Mouse (Mus musculus): ENCODE results near the gene Pecr. TPM values are rescaled to one million over a fixed set of nuclear protein-coding genes. Genes with fewer than 3 reads are reported as not detected.
"Not testable (repeated sequence)": the region's sequence is repeated elsewhere in the genome, so short reads cannot be mapped to it uniquely, and the experiment has no call there.

Pecr gene
- polyA plus RNA-seq, 2 experiments from 2014 or later = 3.8 to 4.8 TPM

GRCm38 (mm10) chr1:72232592-72232991 is 51.5 kb downstream of the Pecr start:
- ATAC-seq = not testable (repeated sequence)

DNA sequence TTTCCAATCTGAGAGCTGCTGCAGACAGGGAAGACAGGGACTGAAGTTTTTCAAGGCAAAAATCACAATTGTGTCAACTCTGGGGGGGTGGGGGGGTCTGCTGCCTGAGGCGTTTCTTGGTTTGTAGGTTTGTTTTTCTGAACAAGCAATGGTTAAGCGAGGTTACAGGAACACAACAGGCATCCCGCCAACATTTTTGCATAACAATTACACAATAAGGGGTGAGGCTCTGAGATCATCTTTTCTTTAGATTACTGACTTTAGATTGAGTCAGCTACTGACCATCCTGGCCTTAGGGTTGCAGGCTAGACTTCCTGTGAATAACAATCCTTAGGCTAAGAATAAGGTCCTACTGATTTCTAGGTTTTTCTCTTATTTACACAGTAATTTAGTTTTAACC is 55.1 kb downstream of the Pecr start:
- no peak for ATAC-seq

GRCm38 (mm10) chr1:72227546-72227945 is 56.6 kb downstream of the Pecr start:
- no peak for ATAC-seq

DNA sequence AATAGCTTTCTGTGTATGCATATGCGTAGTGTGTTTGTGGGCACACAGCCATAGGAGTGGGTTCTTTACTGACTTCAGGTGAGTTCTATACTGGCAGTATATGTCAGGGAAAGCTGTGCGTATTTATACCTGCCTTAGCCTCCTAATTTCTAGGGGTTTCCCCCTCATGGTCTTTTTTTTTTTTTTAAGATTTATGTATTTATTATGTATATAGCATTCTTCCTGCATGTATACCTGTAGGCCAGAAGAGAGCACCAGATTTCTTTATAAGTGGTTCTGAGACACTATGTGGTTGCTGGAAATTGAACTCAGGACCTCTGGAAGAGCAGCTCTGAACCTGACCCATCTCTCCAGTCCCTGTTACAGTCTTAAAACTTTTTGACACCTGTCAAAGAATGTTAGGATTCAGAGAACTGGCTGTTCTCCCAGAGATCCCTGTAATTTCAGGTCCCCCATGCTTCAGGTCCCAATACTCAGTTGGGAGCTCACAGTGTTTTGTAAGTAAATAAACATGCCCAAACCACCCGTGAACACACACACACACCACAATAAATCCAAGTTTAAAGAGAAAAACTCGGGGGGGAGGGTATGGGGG is 57.1 kb downstream of the Pecr start:
- ATAC-seq = no peak

DNA sequence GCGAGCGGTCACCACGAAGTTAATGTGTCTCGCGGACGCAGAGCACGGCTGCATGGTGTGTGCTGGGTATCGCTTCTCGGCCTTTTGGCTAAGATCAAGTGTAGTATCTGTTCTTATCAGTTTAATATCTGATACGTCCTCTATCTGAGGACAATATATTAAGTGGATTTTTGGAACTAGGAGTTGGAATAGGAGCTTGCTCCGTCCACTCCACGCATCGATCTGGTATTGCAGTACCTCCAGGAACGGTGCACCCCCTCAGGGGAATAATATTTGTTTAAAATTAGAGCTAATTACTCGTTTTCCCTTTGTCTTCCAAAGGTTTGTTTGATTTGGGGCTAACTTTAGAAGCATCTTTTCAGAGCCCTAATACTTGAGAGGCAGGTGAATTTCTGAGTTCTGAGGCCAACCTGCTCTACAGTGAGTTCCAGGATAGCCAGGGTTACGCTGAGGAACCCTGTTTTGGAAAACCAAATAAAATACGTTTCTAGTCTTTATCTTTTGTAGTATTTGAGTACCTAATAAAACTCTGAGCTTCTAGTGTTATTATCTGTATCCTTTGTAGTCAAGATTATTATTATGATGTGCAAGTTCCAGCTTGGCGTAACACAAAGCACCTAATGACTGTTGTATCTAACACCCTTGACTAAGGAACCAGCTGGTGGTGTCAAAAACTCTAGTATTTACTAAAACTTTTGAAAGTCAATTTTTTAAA is 57.8 kb downstream of the Pecr start:
- no peak for ATAC-seq

- peak; percentile 93 for ATAC-seq
Measured at GRCm38 (mm10) chr1:72225720-72226171, 58.4 kb downstream of the Pecr start.

DNA sequence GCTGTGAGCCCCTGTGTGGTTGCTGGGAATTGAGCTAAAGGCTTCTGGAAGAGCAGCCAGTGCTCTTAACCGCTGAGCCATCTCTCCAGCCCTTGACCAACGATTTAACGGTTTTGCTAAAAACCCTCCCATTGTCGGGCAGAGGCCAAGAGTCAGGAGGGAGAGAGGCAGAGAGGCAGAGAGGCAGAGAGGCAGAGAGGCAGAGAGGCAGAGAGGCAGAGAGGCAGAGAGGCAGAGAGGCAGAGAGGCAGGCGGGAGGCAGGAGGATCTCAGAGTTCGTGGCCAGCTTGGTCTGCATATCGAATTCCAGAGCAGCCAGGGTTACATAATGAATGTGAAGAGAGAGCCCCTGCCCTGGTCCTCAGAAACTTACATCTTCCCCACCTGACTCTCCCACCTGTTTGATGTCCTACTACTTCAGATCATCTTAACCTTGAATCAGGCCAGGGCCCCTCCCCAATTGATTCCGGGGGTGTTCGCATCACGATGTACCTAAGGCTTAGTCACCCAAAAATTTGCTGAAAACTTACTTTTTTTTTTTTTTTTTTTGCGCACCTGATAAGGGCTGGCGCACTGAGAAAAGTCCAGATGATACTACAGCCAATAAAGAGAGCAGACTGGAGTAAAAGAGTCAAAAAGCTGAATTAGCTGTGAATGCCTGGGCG is 58.9 kb downstream of the Pecr start:
- no peak for ATAC-seq

DNA sequence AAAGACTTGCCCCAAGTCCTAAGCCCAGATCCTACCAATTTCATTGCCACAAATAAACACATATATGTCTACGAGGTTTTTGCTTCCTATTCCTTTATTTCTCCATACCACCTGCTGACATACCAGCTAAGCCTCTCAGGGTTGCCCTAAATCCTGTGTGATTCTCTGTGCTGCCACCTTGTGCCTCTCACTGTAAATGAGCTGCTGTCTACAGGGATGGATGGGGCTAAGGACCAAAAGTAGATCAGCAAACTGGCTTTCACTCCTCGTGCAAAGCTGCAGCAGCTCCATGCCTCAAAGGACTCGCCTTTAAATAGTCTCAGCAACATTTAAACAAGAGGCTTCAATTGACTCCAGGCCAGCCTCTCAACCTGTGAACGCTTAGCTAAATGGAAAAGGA is 64.1 kb downstream of the Pecr start:
- ATAC-seq = no peak

DNA sequence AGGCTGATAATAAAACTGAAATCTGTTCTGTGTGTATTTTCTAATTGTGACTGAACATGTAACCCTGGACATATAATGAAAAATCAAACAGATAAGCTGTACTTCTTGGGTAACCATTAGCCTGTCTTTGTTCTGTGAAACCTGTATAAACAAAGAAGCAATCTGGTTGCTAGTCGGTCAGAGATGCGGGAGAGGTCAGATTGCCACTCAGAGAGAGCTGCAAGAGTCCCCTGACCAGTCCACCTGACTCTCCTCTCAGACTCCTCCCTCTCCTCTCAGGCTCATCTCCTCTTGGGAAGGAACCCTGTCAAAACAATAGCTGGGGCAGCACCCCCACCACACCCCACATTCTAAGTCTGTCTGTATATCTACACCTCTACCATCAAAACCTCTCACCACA is 65.0 kb downstream of the Pecr start:
- no peak for ATAC-seq

- ATAC-seq = no peak
Measured at GRCm38 (mm10) chr1:72218626-72219025, 65.5 kb downstream of the Pecr start.

GRCm38 (mm10) chr1:72216761-72217160 is 67.4 kb downstream of the Pecr start:
- ATAC-seq = no peak

DNA sequence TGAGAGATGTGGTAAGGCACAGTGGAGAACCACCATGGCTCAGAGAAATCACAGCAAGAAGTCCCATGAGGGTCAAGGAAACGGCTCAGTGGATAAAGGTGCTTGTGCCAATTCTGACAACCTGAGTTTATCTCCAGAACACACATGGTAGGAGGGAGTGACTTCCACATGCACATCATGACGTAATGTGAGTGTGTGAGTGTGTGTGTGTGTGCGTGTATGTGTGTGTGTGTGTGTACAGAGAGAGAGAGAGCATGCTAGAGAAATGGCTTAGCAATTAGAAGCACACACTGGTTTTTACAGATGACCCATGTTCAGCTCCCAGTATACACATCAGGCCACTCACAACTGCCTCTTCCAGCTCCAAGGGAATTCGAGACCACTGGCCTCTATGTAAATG is 68.9 kb downstream of the Pecr start:
- ATAC-seq = no peak

GRCm38 (mm10) chr1:72214470-72214961 is 69.6 kb downstream of the Pecr start:
- ATAC-seq = no peak

GRCm38 (mm10) chr1:72213954-72214353 is 70.2 kb downstream of the Pecr start:
- ATAC-seq = no peak

- no peak for ATAC-seq
Measured at GRCm38 (mm10) chr1:72211701-72212699, 72.1 kb downstream of the Pecr start, which contains the start of gene Mreg. Gene Mreg (minus strand): TSS chr1:72212307.

- no peak for ATAC-seq
Measured at GRCm38 (mm10) chr1:72210803-72211679, 73.1 kb downstream of the Pecr start.

Other genes with a start within 250 kb of the Pecr start
- under 1 TPM in 1 of 2 experiments, not detected in 1; 0.15 TPM for gene Mreg, start 72.0 kb downstream of the Pecr start, polyA plus RNA-seq (2017; shearing (Covaris generic))
- under 1 TPM in 1 of 2 experiments, not detected in 1; 0.15 TPM for gene Tmem169, start 55 bp upstream of the Pecr start, polyA plus RNA-seq (2017; shearing (Covaris generic))
- 10 to 100 TPM; 28.3 to 31.8 TPM for gene Xrcc5, start 23.1 kb upstream of the Pecr start, polyA plus RNA-seq (2017; shearing (Covaris generic))

Data from activated CD4-positive, CD25-positive, alpha-beta regulatory T cell, adult 4 months (primary cell).